Mouse (Mus musculus) E14TG2a.4 (cell line): ENCODE results near the gene Lias.

Experiments used
- H3K27me3 ChIP-seq: 2 replicates; pipeline ENCODE4 v1.6.1; 2014; ENCODE audit warnings: low read length, control low read depth; ENCODE audit not compliant: insufficient read depth
- H3K36me3 ChIP-seq: 2 replicates; pipeline ENCODE4 v1.6.1; 2014; ENCODE audit warnings: low read length, control low read depth; ENCODE audit not compliant: insufficient read depth
- H3K4me1 ChIP-seq: replicated peaks from 2 replicates; pipeline ENCODE4 v1.6.1; 2014; ENCODE audit warnings: low read depth, low read length, control low read depth
- H3K4me3 ChIP-seq: replicated peaks from 2 replicates; pipeline ENCODE4 v1.5.1; 2014; ENCODE audit warnings: mild to moderate bottlenecking, low read length
- H3K9me3 ChIP-seq: 2 replicates; pipeline ENCODE4 v1.6.1; 2014; ENCODE audit warnings: low read length, control low read depth
- CTCF ChIP-seq: conservative IDR thresholded peaks from 2 replicates; pipeline ENCODE4 v1.5.1; 2014; ENCODE audit warnings: low read length
- NANOG ChIP-seq: IDR thresholded peaks from 2 replicates; pipeline ENCODE4 v1.6.1; 2014; ENCODE audit warnings: borderline replicate concordance, low read length, mixed read lengths
- POU5F1 ChIP-seq: IDR thresholded peaks from 2 replicates; pipeline ENCODE4 v1.6.1; 2014; ENCODE audit warnings: low read length, borderline replicate concordance

Gene Lias

GRCm38 (mm10) chr5:65371551-65371950 lies 19.7 kb upstream of the Lias start:
- Histone ChIP-seq H3K36me3 (no peaks in the 10 kb centered on the region), H3K4me1 (peaks cover 39% of the 10 kb centered on the region), H3K9me3 (no peaks in the 10 kb centered on the region), H3K4me3 (0 out of 2 replicates have a peak overlapping the region, but pooled peaks have one; percentile 5), H3K27me3 (peaks cover 4% of the 10 kb centered on the region; the same call in 1 of the 2 replicates)
- no peak for TF ChIP-seq CTCF
- TF ChIP-seq POU5F1, result no peak
- TF ChIP-seq NANOG, result no peak

- Histone ChIP-seq H3K36me3 (no peaks in the 10 kb centered on the region), H3K9me3 (no peaks in the 10 kb centered on the region), H3K4me1 (peaks cover 24% of the 10 kb centered on the region), H3K4me3 (no peak overlapping the region), H3K27me3 (peaks cover 19% of the 10 kb centered on the region)
- TF ChIP-seq NANOG (no peak), CTCF (no peak), POU5F1 (no peak)
These were observed 16.6 kb upstream of the Lias start for GRCm38 (mm10) chr5:65374746-65375145.

GRCm38 (mm10) chr5:65385704-65386103 lies 5.6 kb upstream of the Lias start:
- Histone ChIP-seq H3K9me3 (no peaks in the 10 kb centered on the region), H3K4me1 (peaks cover 28% of the 10 kb centered on the region), H3K4me3 (no peak overlapping the region), H3K36me3 (peaks cover 38% of the 10 kb centered on the region), H3K27me3 (no peaks in the 10 kb centered on the region)
- TF ChIP-seq POU5F1, result no peak
- no peak for TF ChIP-seq CTCF
- no peak for TF ChIP-seq NANOG

GRCm38 (mm10) chr5:65387008-65387867 lies 4.1 kb upstream of the Lias start:
- TF ChIP-seq POU5F1, result no peak
- TF ChIP-seq NANOG, result no peak
- no peak for TF ChIP-seq CTCF
- Histone ChIP-seq H3K4me1 (peaks cover 31% of the 10 kb centered on the region), H3K27me3 (no peaks in the 10 kb centered on the region), H3K9me3 (no peaks in the 10 kb centered on the region), H3K36me3 (peaks cover 41% of the 10 kb centered on the region), H3K4me3 (0 out of 2 replicates have a peak overlapping the region, but pooled peaks have one; percentile 99)

GRCm38 (mm10) chr5:65391753-65392152 lies 456 bp downstream of the Lias start:
- Histone ChIP-seq H3K36me3 (peaks cover 78% of the 10 kb centered on the region), H3K4me1 (peaks cover 39% of the 10 kb centered on the region), H3K4me3 (peak overlapping the region; percentile 99), H3K9me3 (no peaks in the 10 kb centered on the region), H3K27me3 (no peaks in the 10 kb centered on the region)
- TF ChIP-seq POU5F1, result no peak
- no peak for TF ChIP-seq NANOG
- TF ChIP-seq CTCF, result no peak

GRCm38 (mm10) chr5:65394425-65394824 lies 3.1 kb downstream of the Lias start:
- peaks cover 16% of the 10 kb centered on the region for H3K4me1 ChIP-seq
- no peak overlapping the region for H3K4me3 ChIP-seq
- H3K36me3 ChIP-seq, result peaks cover 76% of the 10 kb centered on the region
- H3K27me3 ChIP-seq, result no peaks in the 10 kb centered on the region
- H3K9me3 ChIP-seq, result no peaks in the 10 kb centered on the region
- TF ChIP-seq POU5F1 (no peak), CTCF (0 out of 2 replicates have a peak, but pooled peaks have one; percentile 8)

GRCm38 (mm10) chr5:65401251-65401994 lies 10.1 kb downstream of the Lias start:
- peak; percentile 99 for TF ChIP-seq CTCF
- no peak for TF ChIP-seq POU5F1
- Histone ChIP-seq H3K36me3 (peaks cover 85% of the 10 kb centered on the region), H3K27me3 (no peaks in the 10 kb centered on the region), H3K9me3 (no peaks in the 10 kb centered on the region), H3K4me1 (peaks cover 12% of the 10 kb centered on the region), H3K4me3 (no peak overlapping the region)

GRCm38 (mm10) chr5:65407989-65408388 lies 16.7 kb downstream of the Lias start:
- Histone ChIP-seq H3K4me1 (peaks cover 21% of the 10 kb centered on the region), H3K4me3 (no peak overlapping the region), H3K36me3 (peaks cover 54% of the 10 kb centered on the region), H3K9me3 (no peaks in the 10 kb centered on the region), H3K27me3 (no peaks in the 10 kb centered on the region)
- TF ChIP-seq CTCF, result no peak
- no peak for TF ChIP-seq POU5F1
